Mouse (Mus musculus) spleen, adult 18-20 months (tissue): ENCODE results near the gene Igflr1.

Source experiments
- DNase-seq, 2 experiments: peaks; one replicate each; pipeline ENCODE4 v3.0.0; 2022; ENCODE audit warnings: mixed read lengths in 2 of 2

Igflr1 gene

GRCm38 (mm10) chr7:30613529-30614112, 48.4 kb downstream of the Igflr1 start:
- peak; percentile 34 to 66 for DNase-seq

GRCm38 (mm10) chr7:30614454-30614853, 49.2 kb downstream of the Igflr1 start:
- no peak for DNase-seq

- DNase-seq, result no peak
These were observed 50.0 kb downstream of the Igflr1 start for GRCm38 (mm10) chr7:30615049-30615760.
